Mouse (Mus musculus): ENCODE results near the gene Rinl.

- TF ChIP-seq CTCF (IDR thresholded peaks at IDR 0.05; ENCODE audit: borderline replicate concordance, extremely low read depth, insufficient read depth, insufficient read length), result no peak
- no peak for TF ChIP-seq POLR2A (IDR thresholded peaks at IDR 0.05; ENCODE audit: borderline replicate concordance, extremely low read depth, insufficient read depth, insufficient read length, poor library complexity, severe bottlenecking)
These were observed 7.5 kb upstream of the Rinl start for GRCm38 (mm10) chr7:28781261-28781663.
